Mouse (Mus musculus) thymus, adult 2 months (tissue): ENCODE data around the gene Sun1.

ENCODE experiments used
- CTCF ChIP-seq: fragments of 200-500 bp; IDR thresholded peaks from 2 replicates; pipeline ENCODE4 v1.5.1; 2012; ENCODE audit warnings: mild to moderate bottlenecking, control low read depth, low read length, moderate library complexity, borderline replicate concordance; ENCODE audit not compliant: control insufficient read depth, poor library complexity, insufficient read depth; ENCODE audit errors: extremely low read depth
- POLR2A ChIP-seq: fragments of 200-500 bp; IDR thresholded peaks from 2 replicates; pipeline ENCODE4 v1.6.1; 2012; ENCODE audit warnings: mild to moderate bottlenecking, low read length, control low read depth, moderate library complexity; ENCODE audit not compliant: control insufficient read depth, poor library complexity, insufficient read depth; ENCODE audit errors: extremely low read depth

DNA sequence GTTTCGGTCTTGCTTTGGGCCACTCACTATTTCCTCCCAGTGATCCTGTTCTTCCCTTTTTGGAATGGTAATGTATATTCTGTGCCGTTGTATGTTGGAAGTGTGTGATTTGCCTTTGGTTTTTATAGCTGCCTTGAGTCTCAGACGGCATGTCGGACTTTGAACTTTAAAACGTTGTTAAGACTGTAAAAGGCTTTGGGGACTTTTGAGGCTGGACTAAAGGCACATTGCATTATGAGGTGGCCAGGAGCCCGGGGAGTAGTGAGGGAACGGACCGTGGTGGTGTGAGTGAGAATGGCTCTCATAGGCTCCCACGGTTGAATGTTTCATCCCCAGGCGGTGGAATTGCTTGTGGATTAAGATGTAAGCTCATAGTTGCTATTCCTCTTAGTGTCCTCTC is 96.7 kb downstream of the Sun1 start:
- TF ChIP-seq POLR2A (no peak), CTCF (no peak)
